Mouse (Mus musculus) hematopoietic stem cell, adult 5-6 weeks (primary cell): ENCODE data around the gene Nek8. TPM values are rescaled to one million over a fixed set of nuclear protein-coding genes. Genes with fewer than 3 reads are reported as not detected.
"Not testable (repeated sequence)": the region's sequence is repeated elsewhere in the genome, so short reads cannot be mapped to it uniquely, and the experiment has no call there.

Experiments used
- ATAC-seq, 2 experiments: fragments of 125-278 bp in 1 of 2; replicated peaks in 1 of 2; 2 replicates each; pipeline ENCODE4 v1.8.0; 2016 to 2017; ENCODE audit warnings: inconsistent platforms in 2 of 2, mild to moderate bottlenecking in 2 of 2, moderate number of reproducible peaks in 2 of 2, low read depth in 1 of 2, moderate TSS enrichment in 1 of 2; ENCODE audit not compliant: low FRiP score in 2 of 2, poor library complexity in 2 of 2, severe bottlenecking in 2 of 2, insufficient read depth in 1 of 2, low TSS enrichment in 1 of 2
- total RNA-seq: library from RNA; stranded (forward); fragments of 172-1452, 232-1000 nt; gene quantifications from 2 replicates; pipeline ENCODE4 v1.2.3, GENCODE M21; 2017

Nek8 gene
- total RNA-seq, 1 experiment from 2014 or later = 4.8 TPM

DNA sequence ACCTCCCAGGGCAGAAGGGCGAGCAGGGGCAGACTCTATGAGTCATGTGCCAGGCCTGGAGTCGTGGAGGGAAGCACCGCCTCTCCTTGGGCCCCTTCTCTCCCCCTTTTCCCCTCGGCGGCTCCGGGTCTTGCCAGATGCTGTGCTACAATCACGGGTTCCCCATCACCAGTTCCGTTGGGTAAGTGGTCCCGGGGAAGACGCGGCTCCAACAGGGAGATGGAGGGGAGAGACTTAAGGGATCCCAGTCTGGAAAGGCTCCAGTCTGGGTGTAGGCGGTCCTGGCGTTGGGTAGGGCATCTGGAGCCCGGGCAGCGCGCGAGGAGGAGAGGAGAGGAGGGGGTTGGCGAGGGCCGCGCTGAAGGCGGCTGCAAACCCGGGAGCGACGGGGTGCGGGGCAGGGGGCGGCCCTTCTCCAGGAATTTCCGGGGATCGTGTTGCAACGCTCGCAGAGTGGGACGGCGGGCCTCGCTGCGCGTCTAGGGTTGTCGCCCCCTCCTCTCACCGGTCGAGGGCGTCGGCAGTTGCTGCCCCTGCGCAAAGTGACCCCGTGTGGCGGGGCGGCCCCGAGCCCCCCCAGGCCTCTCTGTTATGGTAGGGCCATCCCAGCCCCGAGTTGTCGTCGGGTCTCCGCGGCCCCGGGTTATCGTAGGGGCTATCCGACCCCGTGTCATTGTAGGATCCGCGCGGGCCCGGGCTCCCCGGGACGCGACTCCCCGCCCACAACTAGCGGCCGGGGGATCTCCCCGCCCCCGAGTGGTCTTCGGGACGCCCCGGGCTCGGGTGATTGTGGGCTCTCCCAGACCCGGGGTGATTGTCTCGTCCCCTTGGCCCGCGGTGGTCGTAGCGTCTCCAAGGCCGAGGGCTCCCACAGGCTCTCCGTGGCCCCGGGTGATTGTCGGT, 12.1 kb upstream of the Nek8 start, which contains the start of gene Rab34:
Rab34 (plus strand) TSS at position 100 of the 903 bp plus-strand sequence.
- peak; percentile 28 to 35; a peak in 2 of 4 replicates for ATAC-seq

DNA sequence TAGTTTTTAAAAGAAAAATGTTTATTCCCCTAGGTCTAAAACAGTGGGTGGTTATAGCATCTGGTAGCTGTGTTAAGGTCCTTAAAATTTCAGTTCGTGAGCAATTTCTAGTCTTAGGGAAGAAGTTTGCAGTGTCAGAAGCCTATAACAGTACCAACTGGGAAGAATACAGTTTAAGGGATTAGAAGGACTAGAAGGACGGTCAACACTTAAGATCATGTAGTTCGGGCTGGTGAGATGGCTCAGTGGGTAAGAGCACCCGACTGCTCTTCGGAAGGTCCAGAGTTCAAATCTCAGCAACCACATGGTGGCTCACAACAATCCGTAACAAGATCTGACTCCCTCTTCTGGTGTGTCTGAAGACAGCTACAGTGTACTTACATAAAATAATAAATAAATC, 8.2 kb upstream of the Nek8 start:
- not testable (repeated sequence) for ATAC-seq

DNA sequence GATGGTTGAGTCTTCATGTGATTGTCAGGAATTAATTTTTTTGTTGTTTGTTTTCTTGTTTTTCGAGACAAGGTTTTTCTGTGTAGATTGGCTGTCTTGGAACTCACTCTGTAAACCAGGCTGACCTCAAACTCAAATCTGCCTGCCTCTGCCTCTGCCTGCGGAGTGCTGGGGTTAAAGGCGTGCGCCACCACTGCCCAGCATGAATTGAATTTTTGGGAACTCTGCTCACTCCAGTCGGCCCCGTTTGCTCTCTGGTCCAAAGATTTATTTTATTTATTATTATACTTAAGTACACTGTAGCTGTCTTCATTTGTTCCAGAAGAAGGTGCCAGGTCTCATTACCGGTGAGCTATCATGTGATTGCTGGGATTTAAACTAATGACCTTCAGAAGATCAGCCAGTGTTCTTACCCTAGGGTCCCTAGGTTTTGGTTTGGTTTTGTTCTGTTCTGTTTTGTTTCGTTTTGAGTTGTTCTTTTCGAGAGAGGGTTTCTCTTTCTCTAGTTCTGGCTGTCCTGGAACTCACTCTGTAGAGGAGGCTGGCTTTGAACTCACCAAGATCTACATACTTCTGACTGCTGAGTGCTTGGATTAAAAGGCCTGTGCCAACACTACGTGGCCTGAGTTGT, 7.5 kb upstream of the Nek8 start:
- no peak for ATAC-seq

DNA sequence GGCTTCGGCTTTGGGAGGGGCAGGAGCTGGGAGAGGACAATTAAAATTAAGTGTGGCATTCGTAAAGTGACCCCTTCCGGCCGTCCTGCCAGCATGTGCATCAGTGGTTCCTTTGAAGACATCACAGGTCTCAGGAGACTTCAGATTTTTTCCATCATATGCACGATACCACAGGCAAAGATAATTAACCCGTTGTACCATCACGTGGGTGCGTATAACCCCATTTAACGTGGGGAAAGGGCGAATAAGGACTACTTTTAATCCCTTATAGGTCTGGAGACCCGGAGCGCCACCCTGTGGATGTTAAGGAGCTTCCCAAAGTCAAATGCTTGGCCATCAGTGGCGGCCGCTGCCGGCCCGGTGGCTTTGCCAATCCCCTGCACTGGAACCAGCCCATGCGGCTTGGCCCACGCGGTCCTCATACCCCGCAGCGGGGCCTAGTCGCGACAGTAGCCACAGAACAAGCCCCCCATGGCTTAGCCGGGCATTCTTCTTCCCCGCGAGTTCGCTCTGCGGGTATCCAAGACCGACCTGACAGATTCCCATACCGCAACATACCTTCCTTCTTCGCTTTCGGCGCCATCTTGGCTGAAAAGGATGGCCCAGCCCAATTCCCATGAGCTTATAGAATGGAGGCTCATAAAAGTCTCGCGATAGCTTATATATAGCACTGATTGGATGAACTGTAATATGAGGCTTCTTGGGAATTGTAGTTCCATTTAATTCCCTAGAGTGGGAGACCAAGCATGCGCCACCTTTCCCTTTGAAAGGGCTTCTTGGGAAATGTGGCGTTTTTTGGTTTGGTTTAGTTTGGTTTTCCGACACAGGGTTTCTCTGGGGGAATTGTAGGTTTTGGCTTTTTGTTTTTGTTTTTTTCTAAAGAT, 6.7 kb upstream of the Nek8 start, which contains the start of gene Rpl23a:
Rpl23a (minus strand) TSS at position 624 of the 884 bp plus-strand sequence.
- ATAC-seq = peak; percentile 84 to 86

DNA sequence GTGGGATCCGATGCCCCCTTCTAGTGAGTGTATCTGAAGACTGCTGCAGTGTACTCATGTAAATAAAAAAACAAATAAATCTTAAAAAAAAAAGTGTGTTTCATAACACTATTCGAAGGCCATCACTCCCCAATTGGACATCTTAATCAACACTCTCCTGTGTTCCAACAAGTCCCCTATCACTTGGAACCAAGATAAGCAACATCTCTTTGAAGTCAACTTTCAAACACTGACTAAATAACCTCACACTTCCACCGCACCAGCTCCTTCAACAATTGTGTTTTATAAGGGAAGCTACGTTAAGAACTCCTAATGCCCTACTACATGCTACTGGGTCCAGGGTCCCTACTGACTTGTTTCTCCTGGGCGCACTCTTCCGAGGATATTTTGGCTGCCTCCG, 6.0 kb upstream of the Nek8 start:
- ATAC-seq = no peak

DNA sequence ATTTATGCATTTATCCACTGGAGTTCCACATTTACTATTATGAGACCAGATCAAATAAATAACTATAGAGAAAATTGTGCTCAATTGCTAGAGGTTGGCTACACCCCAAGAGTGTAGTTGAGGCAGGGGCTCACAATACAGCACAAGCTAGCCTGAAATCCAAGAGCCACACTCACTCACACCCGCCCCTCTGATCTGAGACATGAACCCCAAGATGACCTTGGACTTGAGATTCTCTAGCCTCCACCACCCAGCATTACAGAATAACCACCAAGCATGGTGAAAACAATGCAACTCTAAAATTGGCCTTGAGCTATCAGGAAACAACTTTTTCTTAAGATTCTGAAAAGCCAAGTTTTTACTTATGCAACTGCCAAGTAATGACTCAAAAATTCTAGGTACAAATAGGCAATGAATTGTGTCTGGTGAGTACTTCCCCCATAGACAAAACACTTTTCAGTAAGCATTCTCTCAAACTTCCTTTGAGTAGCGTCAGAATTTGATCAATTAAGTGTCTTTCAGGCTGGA, 5.4 kb upstream of the Nek8 start:
- no peak for ATAC-seq

DNA sequence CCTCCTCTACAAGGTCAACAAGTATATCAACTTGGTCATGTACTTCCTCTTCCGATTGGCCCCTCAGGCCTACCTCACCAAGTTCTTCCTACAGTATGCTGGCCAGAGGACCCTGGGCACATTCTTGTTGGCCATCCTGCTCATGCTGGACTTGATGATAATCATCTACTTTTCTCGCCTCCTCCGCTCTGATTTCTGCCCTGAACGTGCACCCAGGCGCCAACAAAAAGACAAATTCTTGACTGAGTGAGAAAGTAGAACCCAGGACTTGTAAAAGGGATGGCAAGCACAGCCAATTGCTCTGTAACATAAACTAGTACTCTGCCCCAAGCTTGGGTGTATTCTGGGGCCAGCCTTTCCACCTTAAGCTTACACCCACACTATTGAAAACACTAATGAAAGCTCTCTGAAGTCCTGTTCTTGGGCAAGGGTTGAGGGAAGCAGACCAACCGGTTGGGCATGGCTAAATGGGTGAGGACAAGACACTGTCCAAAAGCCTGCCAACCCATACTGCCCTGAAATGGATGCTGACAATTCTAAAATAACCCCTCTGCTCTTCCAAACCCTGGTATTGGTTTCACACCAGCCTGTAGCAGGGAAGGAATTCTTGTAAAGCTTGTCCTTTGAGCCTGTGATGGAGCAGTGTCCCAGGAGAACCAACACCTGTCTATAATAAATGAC, 3.7 kb upstream of the Nek8 start:
- no peak for ATAC-seq

DNA sequence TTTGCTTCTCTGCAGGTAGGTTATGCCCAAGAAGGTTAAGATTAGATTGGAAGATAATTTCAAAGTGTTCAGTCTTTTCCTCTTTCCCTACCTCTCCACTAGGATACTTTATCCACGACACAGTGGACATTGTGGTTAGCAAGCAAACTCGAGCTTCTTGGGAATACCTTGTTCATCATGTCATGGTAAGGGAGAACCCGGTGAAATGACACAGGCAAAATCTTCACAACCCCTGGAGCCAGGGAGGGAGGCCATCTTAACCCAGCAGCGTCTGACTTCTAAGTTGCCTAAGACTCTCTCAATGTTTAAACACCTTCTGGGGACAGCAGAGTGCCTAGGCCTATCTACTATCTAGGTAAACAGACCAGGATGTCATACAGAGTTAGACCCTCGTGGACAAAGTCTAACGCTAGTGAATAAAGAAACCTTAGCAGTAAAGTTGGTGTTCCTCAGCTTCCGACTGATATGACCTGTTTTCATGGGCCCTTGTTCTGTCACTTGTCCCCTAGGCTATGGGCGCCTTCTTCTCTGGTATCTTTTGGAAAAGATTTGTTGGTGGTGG, 3.0 kb upstream of the Nek8 start:
- no peak for ATAC-seq

DNA sequence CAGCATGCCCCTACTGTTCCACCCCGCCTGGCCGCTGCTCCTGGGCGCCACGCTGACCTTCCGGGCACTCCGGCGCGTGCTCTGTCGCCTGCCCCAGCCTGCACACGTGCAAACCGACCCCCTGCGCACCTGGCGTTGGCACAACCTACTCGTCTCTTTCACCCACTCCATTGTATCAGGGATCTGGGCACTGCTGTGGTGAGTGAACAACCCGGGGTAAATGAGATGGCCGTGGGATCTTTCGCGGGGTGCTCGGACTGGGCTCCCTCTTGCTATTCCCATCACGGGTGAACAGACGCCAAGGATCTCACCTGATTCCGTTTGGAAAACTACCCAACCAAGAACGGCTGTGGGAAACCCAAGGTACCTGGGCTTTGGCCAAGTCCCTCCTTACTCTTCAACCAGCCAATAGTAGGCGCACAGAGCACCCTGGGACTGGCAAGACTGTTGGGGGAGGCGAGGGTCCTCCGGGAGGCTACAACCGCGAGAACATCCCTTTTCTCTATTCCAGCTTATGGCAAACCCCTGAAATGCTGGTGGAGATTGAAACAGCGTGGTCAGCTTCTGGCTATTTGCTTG, 2.5 kb upstream of the Nek8 start:
- ATAC-seq = no peak

DNA sequence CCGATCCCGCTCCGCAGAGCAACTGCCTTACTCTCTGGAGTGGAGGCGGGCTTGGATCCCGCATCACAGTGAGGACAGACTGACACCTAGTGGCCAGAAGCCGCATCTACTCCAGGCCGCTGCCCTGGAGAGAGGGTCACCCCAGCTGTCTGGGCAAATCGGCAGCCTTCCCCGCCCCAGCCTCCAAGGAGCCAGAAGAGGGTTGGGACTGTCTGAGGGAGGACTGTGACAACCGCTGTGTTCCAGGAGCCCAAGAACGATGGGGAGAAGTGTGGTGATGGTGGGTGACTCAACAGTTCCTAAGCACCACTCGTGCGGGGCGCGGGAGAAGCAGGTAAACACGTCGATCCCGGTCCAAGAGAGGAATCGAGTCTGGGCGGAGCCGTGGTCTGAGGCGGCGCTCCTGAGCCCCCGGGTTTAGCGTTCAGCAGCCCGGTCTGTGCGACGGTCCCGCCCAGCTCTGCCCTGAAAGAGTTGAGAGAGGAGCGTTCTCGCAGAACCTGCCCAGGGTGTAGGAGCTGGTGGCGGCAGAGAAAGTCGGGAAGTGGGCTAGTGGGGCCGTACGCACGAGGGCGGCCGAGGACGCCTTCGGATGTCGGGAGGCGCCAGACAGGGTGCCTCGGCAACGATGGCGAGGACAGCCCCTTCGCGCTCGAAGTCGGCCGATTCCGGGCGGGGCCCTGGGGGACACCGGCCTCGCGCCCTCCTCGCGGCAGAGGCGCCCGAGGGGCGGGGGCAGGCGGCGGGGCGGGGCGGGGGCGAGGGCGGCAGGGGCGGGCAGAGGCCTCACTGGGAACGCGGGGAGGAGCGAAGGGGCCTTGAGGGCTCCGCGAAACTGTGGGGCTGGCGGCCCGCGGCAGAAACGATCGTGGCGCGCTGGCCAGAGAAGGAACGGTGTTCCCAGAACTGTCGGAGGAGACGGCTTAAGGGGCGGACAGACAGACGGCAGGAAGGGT, 1.7 kb upstream of the Nek8 start:
- ATAC-seq = peak; percentile 69 to 70

DNA sequence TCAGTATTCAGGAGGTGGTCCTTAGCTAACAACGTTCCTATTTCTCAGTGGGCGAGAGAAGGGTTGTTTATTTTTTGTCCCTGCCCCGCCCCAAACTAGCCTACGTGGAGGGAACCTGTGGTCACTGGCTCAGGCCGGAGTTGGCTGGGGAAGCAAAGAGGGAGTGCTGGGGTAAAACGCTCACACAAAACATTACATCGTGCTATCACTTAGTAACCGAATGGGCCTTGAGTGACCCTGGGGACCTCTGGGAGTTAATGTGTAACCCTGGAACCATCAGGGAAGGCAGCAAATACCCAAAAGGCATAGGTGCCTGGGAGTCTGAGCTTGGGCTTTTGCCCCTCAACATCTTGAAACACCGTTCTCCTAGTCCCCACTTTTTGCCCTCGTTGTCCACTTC, 962 bp upstream of the Nek8 start:
- ATAC-seq = peak; percentile 7 to 15; a peak in 2 of 4 replicates

DNA sequence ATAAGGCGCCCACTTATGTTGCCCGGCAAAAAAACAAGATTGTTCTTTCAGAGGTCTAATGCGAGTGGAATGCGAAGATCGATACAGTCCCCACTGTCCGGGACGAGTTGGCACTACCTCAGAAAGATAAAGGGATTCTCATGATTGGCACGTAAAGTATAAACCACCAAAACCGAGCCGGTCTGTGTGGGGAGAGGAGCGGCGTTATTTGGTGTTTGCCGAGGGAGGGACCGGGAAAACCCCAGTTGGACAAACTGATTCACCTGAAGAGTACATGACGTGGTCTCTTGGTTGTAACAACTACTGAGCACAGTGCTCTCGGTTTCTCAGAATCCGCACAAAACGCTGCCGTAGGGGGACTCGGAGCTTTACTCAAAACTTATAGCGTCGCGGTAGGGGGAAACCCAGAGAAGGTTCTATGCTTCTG, 443 bp upstream of the Nek8 start:
- no peak for ATAC-seq

DNA sequence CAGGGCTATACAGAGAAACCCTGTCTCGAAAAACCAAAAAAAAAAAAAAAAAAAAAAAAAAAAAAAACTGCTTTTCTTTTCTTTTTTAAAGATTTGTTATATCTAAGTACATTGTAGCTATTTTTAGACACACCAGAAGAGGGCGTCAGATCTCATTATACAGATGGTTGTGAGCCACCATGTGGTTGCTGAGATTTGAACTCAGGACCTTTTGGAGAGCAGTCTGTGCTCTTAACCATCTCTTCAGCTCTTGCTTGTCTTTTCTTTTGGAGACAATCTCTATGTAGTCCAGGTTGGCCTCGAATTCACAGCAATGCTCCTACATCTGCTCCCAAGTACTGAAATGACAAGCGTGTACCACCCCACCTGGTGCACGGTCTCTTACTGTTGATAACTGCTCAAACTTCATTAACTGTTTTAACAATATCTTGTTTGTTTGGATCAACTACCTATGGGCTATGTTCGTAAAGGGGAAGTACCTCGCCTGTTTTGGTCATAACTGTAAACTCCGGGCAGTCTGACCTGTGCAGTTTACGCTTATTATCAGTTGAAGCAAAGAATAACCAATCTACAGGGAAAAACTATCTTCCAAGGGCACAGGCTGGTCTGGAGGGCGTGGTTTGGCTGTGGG, 589 bp downstream of the Nek8 start:
- ATAC-seq = no peak

DNA sequence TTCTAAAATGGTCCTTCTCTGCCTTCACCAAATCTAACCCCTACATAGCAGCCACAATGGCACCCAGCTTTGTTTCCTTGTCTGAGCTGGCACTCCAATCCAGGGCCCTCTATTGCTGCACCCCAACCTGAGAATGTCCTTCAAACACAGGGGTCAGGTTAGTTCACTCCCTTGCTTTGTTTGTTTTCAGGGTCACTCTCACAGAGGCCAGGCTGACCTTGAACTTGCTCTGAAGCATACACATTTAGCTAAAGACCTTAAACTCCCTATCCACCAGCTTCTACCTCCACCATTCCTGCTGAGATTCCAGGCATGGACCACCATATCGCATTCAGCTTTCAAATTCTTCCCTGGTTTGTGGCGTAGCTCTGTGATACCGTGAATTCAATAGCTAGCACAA, 2.0 kb downstream of the Nek8 start:
- no peak for ATAC-seq
